Mouse (Mus musculus) myocyte (in vitro differentiated cells): ENCODE measurements at regions not wholly inside any gene's neighbourhood (a gene's known extent, or its start where the extent isn't known, plus 50 kb on each side); places are given as distances from the start of the nearest gene placed in this dataset.

Experiments used
- H3K27me3 ChIP-seq: one replicate; pipeline ENCODE4 v1.6.1; 2011; ENCODE audit not compliant: control insufficient read depth, insufficient read depth, insufficient read length
- H3K36me3 ChIP-seq: one replicate; pipeline ENCODE4 v1.6.1; 2011; ENCODE audit not compliant: control insufficient read depth, insufficient read depth
- H3K4me2 ChIP-seq: one replicate; pipeline ENCODE4 v1.6.1; 2011; ENCODE audit warnings: low read depth, control low read depth
- H3K4me3 ChIP-seq: one replicate; pipeline ENCODE4 v1.5.1; 2011; ENCODE audit warnings: mild to moderate bottlenecking, control low read depth, moderate library complexity
- H3K79me2 ChIP-seq: one replicate; pipeline ENCODE4 v1.6.1; 2011; ENCODE audit not compliant: control insufficient read depth, insufficient read depth
- H3ac ChIP-seq: one replicate; pipeline ENCODE4 v1.6.1; 2011; ENCODE audit not compliant: control insufficient read depth, insufficient read length
- CEBPB ChIP-seq: IDR thresholded peaks from 2 replicates; pipeline ENCODE4 v1.6.1; 2011; ENCODE audit warnings: mild to moderate bottlenecking, moderate library complexity; ENCODE audit not compliant: poor library complexity, insufficient read depth, severe bottlenecking
- E2F4 ChIP-seq: IDR thresholded peaks from one replicate; pipeline ENCODE4 v1.6.1; 2011; ENCODE audit warnings: mild to moderate bottlenecking, control low read depth, moderate library complexity; ENCODE audit not compliant: insufficient read depth
- MAX ChIP-seq: IDR thresholded peaks from one replicate; pipeline ENCODE4 v1.6.1; 2011; ENCODE audit warnings: low read depth, mild to moderate bottlenecking, control low read depth
- MYOD1 ChIP-seq, 3 experiments: IDR thresholded peaks; one replicate each; pipeline ENCODE4 v1.6.1; 2011; ENCODE audit warnings: control low read depth in 2 of 3, low read depth in 2 of 3, mild to moderate bottlenecking in 2 of 3, moderate library complexity in 1 of 3; ENCODE audit not compliant: insufficient read length in 2 of 3, control insufficient read depth in 1 of 3
- MYOG ChIP-seq, 3 experiments: IDR thresholded peaks; one replicate each; pipeline ENCODE4 v1.6.1; 2011; ENCODE audit warnings: control low read depth in 2 of 3, low read depth in 2 of 3, mild to moderate bottlenecking in 2 of 3; ENCODE audit not compliant: insufficient read length in 2 of 3, control insufficient read depth in 1 of 3, insufficient read depth in 1 of 3
- POLR2A ChIP-seq: IDR thresholded peaks from one replicate; pipeline ENCODE4 v1.6.1; 2011; ENCODE audit warnings: low read depth, mild to moderate bottlenecking, control low read depth, moderate library complexity; ENCODE audit not compliant: insufficient read length
- REST ChIP-seq: IDR thresholded peaks from one replicate; pipeline ENCODE4 v1.6.1; 2011; ENCODE audit warnings: mild to moderate bottlenecking, control low read depth, moderate library complexity; ENCODE audit not compliant: insufficient read depth, insufficient read length
- SRF ChIP-seq: IDR thresholded peaks from one replicate; pipeline ENCODE4 v1.6.1; 2011; ENCODE audit warnings: low read depth; ENCODE audit not compliant: control insufficient read depth, insufficient read length
- TCF12 ChIP-seq: IDR thresholded peaks from one replicate; pipeline ENCODE4 v1.6.1; 2011; ENCODE audit warnings: mild to moderate bottlenecking, control low read depth; ENCODE audit not compliant: poor library complexity, insufficient read depth, severe bottlenecking
- TCF3 ChIP-seq: IDR thresholded peaks from one replicate; pipeline ENCODE4 v1.6.1; 2011; ENCODE audit warnings: low read depth, control low read depth; ENCODE audit not compliant: insufficient read length
- USF1 ChIP-seq: IDR thresholded peaks from one replicate; pipeline ENCODE4 v1.6.1; 2011; ENCODE audit warnings: low read depth, mild to moderate bottlenecking, control low read depth, moderate library complexity

DNA sequence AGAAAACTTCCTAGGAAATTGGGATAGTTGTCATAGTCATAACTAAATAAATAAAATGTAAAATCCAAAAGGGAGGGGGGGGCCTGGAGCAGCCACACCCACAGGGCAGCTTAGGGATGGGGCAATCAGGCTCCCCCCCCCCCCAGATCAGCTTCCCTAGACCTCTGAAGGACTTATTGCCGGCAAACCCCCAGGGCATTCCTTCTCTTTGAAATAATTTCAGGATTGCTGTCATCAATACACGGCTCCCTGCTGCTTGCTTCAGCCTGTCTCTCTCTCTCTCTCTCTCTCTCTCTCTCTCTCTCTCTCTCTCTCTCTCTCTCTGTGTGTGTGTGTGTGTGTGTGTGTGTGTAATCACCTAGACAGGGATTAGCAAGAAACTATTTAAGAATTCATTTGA is 93.8 kb upstream of the Itga6 start:
- H3K36me3 ChIP-seq = no peaks in the 10 kb centered on the region
- H3K79me2 ChIP-seq = no peaks in the 10 kb centered on the region
- H3K4me2 ChIP-seq = no peak overlapping the region
- no peak for TF ChIP-seq SRF
- no peak for TF ChIP-seq REST
- TF ChIP-seq TCF12 = no peak
- TF ChIP-seq MYOG (IDR thresholded peaks at IDR 0.05; ENCODE audit: control insufficient read depth in 1 of 3, insufficient read depth in 1 of 3, insufficient read length in 2 of 3, low read depth in 2 of 3) = no peak
- no peak overlapping the region for H3ac ChIP-seq
- no peaks in the 10 kb centered on the region for H3K27me3 ChIP-seq
- no peak overlapping the region for H3K4me3 ChIP-seq

DNA sequence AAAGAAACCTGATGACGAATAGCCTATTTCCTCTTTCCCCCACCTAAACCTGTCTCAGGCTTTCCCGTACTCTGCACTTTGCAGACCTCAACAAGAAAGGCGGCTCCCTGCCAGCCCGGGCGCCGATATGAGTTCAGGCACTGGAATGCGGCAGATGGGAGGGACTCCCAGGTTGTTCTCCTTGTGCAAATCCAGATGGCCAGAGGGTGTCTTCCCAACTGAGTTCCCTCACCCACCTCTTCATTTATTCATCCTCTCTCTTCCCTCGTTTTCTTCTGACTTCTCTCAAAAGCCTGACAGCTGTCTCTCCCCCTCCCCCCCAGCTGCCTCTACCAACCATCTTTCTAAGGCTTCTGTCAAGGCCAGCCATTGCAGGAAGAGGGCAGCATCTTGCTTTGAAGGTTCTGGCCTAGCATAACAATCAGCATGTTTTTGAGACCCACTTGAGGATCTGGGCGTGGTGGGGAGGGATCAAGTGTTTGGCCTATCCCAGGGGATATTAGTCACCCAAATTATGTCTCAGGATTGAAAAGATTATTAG is 93.1 kb upstream of the Itga6 start:
- Histone ChIP-seq H3ac (no peak overlapping the region), H3K4me2 (peak overlapping the region; percentile 60), H3K4me3 (no peak overlapping the region)

DNA sequence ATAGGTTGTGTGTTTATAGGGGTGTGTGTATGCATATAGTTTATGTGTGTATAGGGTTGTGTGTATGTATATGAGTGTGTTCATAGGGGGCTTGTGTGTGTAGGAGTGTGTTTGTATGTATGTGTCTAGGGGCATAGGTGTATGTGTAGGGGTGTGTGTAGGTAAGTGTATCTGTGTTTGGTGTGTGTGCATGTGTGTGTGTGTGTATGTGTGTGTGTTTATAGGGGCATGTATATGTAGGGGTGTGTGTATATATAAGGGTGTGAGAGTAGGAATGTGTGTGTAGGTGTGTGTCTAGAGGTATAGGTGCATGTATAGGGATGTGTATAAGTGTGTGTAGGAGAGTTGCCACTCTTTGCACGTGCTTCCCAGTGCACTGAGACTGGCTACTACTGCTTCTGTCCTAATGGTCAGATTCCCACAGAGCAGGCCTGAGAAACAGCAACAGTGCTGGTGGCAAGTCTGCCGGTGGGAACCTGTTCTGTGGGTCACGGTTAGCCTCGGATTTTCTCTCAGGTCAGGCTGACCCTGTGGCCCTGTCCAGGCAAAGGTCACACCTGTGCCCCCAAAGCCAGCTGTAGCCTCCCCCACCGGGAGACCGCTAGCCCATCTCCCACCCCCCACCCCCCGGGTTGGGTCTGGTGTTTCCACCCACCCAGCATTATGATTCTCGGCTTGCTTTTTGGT is 90.5 kb upstream of the Itga6 start:
- no peaks in the 10 kb centered on the region for H3K27me3 ChIP-seq
- no peak overlapping the region for H3ac ChIP-seq
- H3K4me2 ChIP-seq = no peak overlapping the region
- H3K36me3 ChIP-seq = no peaks in the 10 kb centered on the region
- H3K4me3 ChIP-seq = peak overlapping the region; percentile 16
- TF ChIP-seq POLR2A (no peak), MYOG (IDR thresholded peaks at IDR 0.05; ENCODE audit: control insufficient read depth in 1 of 3, insufficient read depth in 1 of 3, insufficient read length in 2 of 3, low read depth in 2 of 3) (peak in 1 of 3 experiments; percentile 64), USF1 (no peak), TCF3 (peak; percentile 69), REST (no peak), MYOD1 (IDR thresholded peaks at IDR 0.05; ENCODE audit: control insufficient read depth in 1 of 3, insufficient read length in 2 of 3, low read depth in 2 of 3) (peak in 2 of 3 experiments; percentile 42 to 55)
- H3K79me2 ChIP-seq = no peaks in the 10 kb centered on the region

More for the DNA sequence above, 93.1 kb upstream of the Itga6 start:
- TF ChIP-seq SRF (no peak), MAX (peak; percentile 70), MYOG (IDR thresholded peaks at IDR 0.05; ENCODE audit: control insufficient read depth in 1 of 3, insufficient read depth in 1 of 3, insufficient read length in 2 of 3, low read depth in 2 of 3) (peak in 2 of 3 experiments; percentile 26 to 27), USF1 (no peak), E2F4 (no peak), TCF12 (no peak), MYOD1 (IDR thresholded peaks at IDR 0.05; ENCODE audit: control insufficient read depth in 1 of 3, insufficient read length in 2 of 3, low read depth in 2 of 3) (no peak)
- H3K79me2 ChIP-seq = no peaks in the 10 kb centered on the region
- no peaks in the 10 kb centered on the region for H3K36me3 ChIP-seq
- H3K27me3 ChIP-seq = no peaks in the 10 kb centered on the region

GRCm38 (mm10) chr2:71655504-71656390 is 89.7 kb upstream of the Itga6 start:
- Histone ChIP-seq H3K27me3 (no peaks in the 10 kb centered on the region), H3K4me3 (peak overlapping the region; percentile 16), H3ac (no peak overlapping the region), H3K36me3 (no peaks in the 10 kb centered on the region), H3K79me2 (no peaks in the 10 kb centered on the region), H3K4me2 (peak overlapping the region; percentile 71)
- TF ChIP-seq CEBPB (no peak), TCF12 (no peak)

DNA sequence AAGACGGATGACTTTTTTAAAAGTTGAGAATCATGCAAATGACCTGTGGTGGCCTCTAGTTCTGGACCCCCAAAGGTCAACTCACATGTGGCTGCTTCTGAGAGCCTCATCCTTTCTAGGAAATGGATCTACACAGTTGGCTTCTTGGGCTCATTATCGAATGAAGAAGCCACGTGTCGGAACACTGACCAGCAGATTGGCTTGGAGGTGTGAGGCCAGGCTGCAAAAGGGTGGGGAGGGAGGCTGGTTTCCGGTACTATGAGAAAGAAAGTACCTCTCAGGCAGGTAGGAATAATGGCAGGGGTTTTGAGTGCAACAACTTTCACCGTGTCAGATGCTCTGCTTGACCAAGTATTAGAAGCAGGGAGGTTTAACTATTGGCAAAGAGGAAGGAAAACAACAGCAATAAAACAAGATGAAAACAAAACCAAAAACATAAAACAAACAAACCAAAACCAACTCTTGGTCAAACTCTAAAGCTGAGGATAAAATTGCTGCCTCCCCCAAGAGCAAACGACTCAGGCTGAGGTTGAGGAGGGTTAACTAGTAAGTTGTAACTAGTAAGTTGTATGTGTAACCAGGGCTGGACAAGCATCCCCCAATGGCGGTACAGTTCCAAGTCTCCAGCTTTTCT is 88.7 kb upstream of the Itga6 start:
- peak overlapping the region; percentile 71 for H3K4me2 ChIP-seq
- TF ChIP-seq REST = no peak
- TF ChIP-seq MYOD1 (IDR thresholded peaks at IDR 0.05; ENCODE audit: control insufficient read depth in 1 of 3, insufficient read length in 2 of 3, low read depth in 2 of 3) = no peak
- TF ChIP-seq CEBPB = no peak
- no peak for TF ChIP-seq E2F4
- no peak for TF ChIP-seq USF1
- no peak for TF ChIP-seq SRF
- no peak for TF ChIP-seq TCF12
- TF ChIP-seq MYOG (IDR thresholded peaks at IDR 0.05; ENCODE audit: control insufficient read depth in 1 of 3, insufficient read depth in 1 of 3, insufficient read length in 2 of 3, low read depth in 2 of 3) = no peak
- TF ChIP-seq TCF3 = no peak
- no peaks in the 10 kb centered on the region for H3K36me3 ChIP-seq
- no peaks in the 10 kb centered on the region for H3K27me3 ChIP-seq
- H3K79me2 ChIP-seq = no peaks in the 10 kb centered on the region
- H3K4me3 ChIP-seq = peak overlapping the region; percentile 16
- no peak overlapping the region for H3ac ChIP-seq
